In the genomic region with DNA sequence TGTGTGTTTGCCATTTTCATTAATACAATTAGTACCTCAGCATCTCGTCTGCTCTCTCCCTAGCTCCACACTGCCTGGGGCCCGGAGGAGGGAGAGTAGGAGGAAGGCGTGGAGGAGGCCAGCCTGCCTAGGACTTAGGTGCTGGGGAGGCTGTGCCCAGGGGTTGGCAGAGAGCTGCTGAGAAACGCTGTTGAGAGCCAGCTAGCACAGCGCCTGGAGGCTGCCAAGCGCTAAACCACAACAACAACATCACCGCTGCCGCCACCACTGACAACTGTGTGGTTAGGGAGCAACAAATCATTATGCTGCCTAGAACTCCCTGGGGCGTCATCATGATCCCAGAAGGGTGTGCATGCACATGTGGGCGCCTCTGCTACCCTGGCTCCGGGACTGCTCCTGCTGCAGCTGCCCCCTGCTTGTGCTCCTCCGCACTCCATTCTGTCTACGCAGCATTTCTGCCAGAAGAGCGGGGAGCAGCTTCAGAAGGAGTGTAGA, we compare ENCODE assay signal across 8 mouse cellular contexts. TPM values are rescaled to one million over a fixed set of nuclear protein-coding genes. Genes with fewer than 3 reads are reported as not detected.
A peak's percentile ranks its signal among the peaks of the same experiment; 100 is the strongest.
DNase-seq lines count a peak whose midpoint lies in the region; ATAC-seq and TF ChIP-seq lines count a peak whose summit lies in the region.

No protein-coding gene starts in this region.

- intact Hi-C loops in gastrocnemius, postnatal 36 days (cut with DNase I): no loop called here

- no peaks in the 10 kb centered on the region for H3K9me3 ChIP-seq in midbrain, embryonic 12.5 days
- H3K9me3 ChIP-seq in midbrain, embryonic 11.5 days (ENCODE audit: control insufficient read depth, low read length): no peaks in the 10 kb centered on the region
- no peaks in the 10 kb centered on the region for H3K9me3 ChIP-seq in embryonic facial prominence, embryonic 10.5 days
- no peaks in the 10 kb centered on the region for H3K9me3 ChIP-seq in hindbrain, postnatal 0 days (ENCODE audit: low read length)
- no peaks in the 10 kb centered on the region for H3K9me3 ChIP-seq in liver, embryonic 16.5 days (replicated peaks; ENCODE audit: control insufficient read depth, low read length)

- H3K27me3 ChIP-seq in midbrain, embryonic 12.5 days: no peaks in the 10 kb centered on the region
- H3K27me3 ChIP-seq in midbrain, embryonic 11.5 days (ENCODE audit: control insufficient read depth, insufficient read depth, low read length): no peaks in the 10 kb centered on the region
- H3K27me3 ChIP-seq in embryonic facial prominence, embryonic 10.5 days (replicated peaks; ENCODE audit: low read depth, poor library complexity, severe bottlenecking): no peaks in the 10 kb centered on the region; the same call in 1 of the 2 replicates
- H3K27me3 ChIP-seq in hindbrain, postnatal 0 days (ENCODE audit: insufficient read depth, low read length): no peaks in the 10 kb centered on the region
- H3K27me3 ChIP-seq in liver, embryonic 16.5 days (ENCODE audit: control insufficient read depth, insufficient read depth, low read depth, low read length): no peaks in the 10 kb centered on the region

- 41% methylated on average over 14 of the region's 14 CpGs for WGBS in midbrain, embryonic 12.5 days
- 38% methylated on average over 14 of the region's 14 CpGs for WGBS in midbrain, embryonic 11.5 days
- WGBS in embryonic facial prominence, embryonic 10.5 days: 29% methylated on average over 14 of the region's 14 CpGs
- WGBS in hindbrain, postnatal 0 days: 22% methylated on average over 14 of the region's 14 CpGs
- 16% methylated on average over 14 of the region's 14 CpGs for WGBS in liver, embryonic 16.5 days (ENCODE audit: insufficient replicate concordance)

- no peaks in the 10 kb centered on the region for H3K36me3 ChIP-seq in midbrain, embryonic 12.5 days
- H3K36me3 ChIP-seq in midbrain, embryonic 11.5 days (ENCODE audit: control insufficient read depth, insufficient read depth, low read length): no peaks in the 10 kb centered on the region
- no peaks in the 10 kb centered on the region for H3K36me3 ChIP-seq in embryonic facial prominence, embryonic 10.5 days (replicated peaks)
- H3K36me3 ChIP-seq in hindbrain, postnatal 0 days (ENCODE audit: insufficient read depth, low read length): no peaks in the 10 kb centered on the region
- no peaks in the 10 kb centered on the region for H3K36me3 ChIP-seq in liver, embryonic 16.5 days (ENCODE audit: control insufficient read depth, insufficient read depth)

- H3K4me3 ChIP-seq in midbrain, embryonic 12.5 days: no peak overlapping the region
- H3K4me3 ChIP-seq in midbrain, embryonic 11.5 days (ENCODE audit: low read depth, low read length): no peak overlapping the region
- H3K4me3 ChIP-seq in embryonic facial prominence, embryonic 10.5 days: peak overlapping the region; percentile 27; the same call in 1 of the 2 replicates
- H3K4me3 ChIP-seq in hindbrain, postnatal 0 days (ENCODE audit: low read length): no peak overlapping the region
- no peak overlapping the region for H3K4me3 ChIP-seq in liver, embryonic 16.5 days (ENCODE audit: low read depth, low read length)

- no peak for DNase-seq in midbrain, embryonic 11.5 days (ENCODE audit: low spot score, missing footprints)
- peak; percentile 12 for DNase-seq in embryonic facial prominence, embryonic 10.5 days (ENCODE audit: low spot score)
- DNase-seq in hindbrain, postnatal 0 days (ENCODE audit: low spot score): peak; percentile 37
- DNase-seq in right cerebral cortex, postnatal 25 days: peak; percentile 74
- DNase-seq in gastrocnemius, postnatal 36 days: no peak
- DNase-seq in gastrocnemius, postnatal 25 days: no peak

- peaks cover 8% of the 10 kb centered on the region; the same call in 1 of the 2 replicates for H3K4me1 ChIP-seq in midbrain, embryonic 12.5 days
- no peaks in the 10 kb centered on the region for H3K4me1 ChIP-seq in midbrain, embryonic 11.5 days (ENCODE audit: control insufficient read depth, insufficient read depth, low read length)
- H3K4me1 ChIP-seq in embryonic facial prominence, embryonic 10.5 days: peaks cover 7% of the 10 kb centered on the region
- peaks cover 8% of the 10 kb centered on the region; the same call in 1 of the 2 replicates for H3K4me1 ChIP-seq in hindbrain, postnatal 0 days (ENCODE audit: insufficient read depth, low read length)
- peaks cover 7% of the 10 kb centered on the region for H3K4me1 ChIP-seq in liver, embryonic 16.5 days (ENCODE audit: control insufficient read depth, low read depth, low read length)

- H3K9ac ChIP-seq in midbrain, embryonic 12.5 days (replicated peaks): no peak overlapping the region
- no peak overlapping the region for H3K9ac ChIP-seq in midbrain, embryonic 11.5 days (ENCODE audit: low read length)
- H3K9ac ChIP-seq in hindbrain, postnatal 0 days (replicated peaks; ENCODE audit: low read length): 0 out of 2 replicates have a peak overlapping the region, but pooled peaks have one; percentile 30
- H3K9ac ChIP-seq in liver, embryonic 16.5 days (ENCODE audit: low read depth, low read length): no peak overlapping the region

- TF ChIP-seq CTCF in hindbrain, postnatal 0 days (IDR thresholded peaks at IDR 0.05; ENCODE audit: low read depth): no peak

- no peak overlapping the region for H3K27ac ChIP-seq in midbrain, embryonic 12.5 days (replicated peaks)
- no peak overlapping the region for H3K27ac ChIP-seq in midbrain, embryonic 11.5 days (ENCODE audit: low read depth, low read length)
- H3K27ac ChIP-seq in embryonic facial prominence, embryonic 10.5 days (replicated peaks): no peak overlapping the region; the same call in 1 of the 2 replicates
- peak overlapping the region; percentile 51; the same call in 1 of the 2 replicates for H3K27ac ChIP-seq in hindbrain, postnatal 0 days
- no peak overlapping the region for H3K27ac ChIP-seq in liver, embryonic 16.5 days (ENCODE audit: low read length)

- H3K4me2 ChIP-seq in midbrain, embryonic 12.5 days (replicated peaks): peak overlapping the region; percentile 19
- no peak overlapping the region for H3K4me2 ChIP-seq in midbrain, embryonic 11.5 days
- peak overlapping the region; percentile 46 for H3K4me2 ChIP-seq in hindbrain, postnatal 0 days (ENCODE audit: low read depth, low read length)
- H3K4me2 ChIP-seq in liver, embryonic 16.5 days (ENCODE audit: low read depth, low read length): peak overlapping the region; percentile 8; the same call in 1 of the 2 replicates

- 0 out of 2 replicates have a peak, but pooled peaks have one; percentile 30 for ATAC-seq in midbrain, embryonic 12.5 days (ENCODE audit: low FRiP score, low read depth)
- no peak for ATAC-seq in midbrain, embryonic 11.5 days (ENCODE audit: low FRiP score)
- ATAC-seq in hindbrain, postnatal 0 days: peak; percentile 66
- ATAC-seq in liver, embryonic 16.5 days (ENCODE audit: low read depth): peak; percentile 27; the same call in 1 of the 2 replicates

RNA-seq across cellular contexts. Expression of a gene that starts 21.0 kb away (rescaled TPM):
- 6.8 and 7.7 TPM in 2 replicates for polyA plus RNA-seq in midbrain, embryonic 12.5 days (2016; fragmentation: Nextera tagmentation; extraction: Ambion mirVana)
- 7.7 and 8.5 TPM in 2 replicates for polyA plus RNA-seq in midbrain, embryonic 11.5 days (2014; fragmentation: Nextera tagmentation; extraction: Ambion mirVana)
- polyA plus RNA-seq in embryonic facial prominence, embryonic 10.5 days (2016; fragmentation: Nextera tagmentation; extraction: Ambion mirVana): 3.7 and 4.8 TPM in 2 replicates
- total RNA-seq in hindbrain, postnatal 0 days (2014; rRNA removed): 9.7 and 18.7 TPM in 2 replicates
- polyA plus RNA-seq in hindbrain, postnatal 0 days (2015; fragmentation: Nextera tagmentation; extraction: Ambion mirVana): 12.5 and 15.5 TPM in 2 replicates
- 5.4 and 5.5 TPM in 2 replicates for polyA plus RNA-seq in liver, embryonic 16.5 days (2015; fragmentation: Nextera tagmentation; extraction: Ambion mirVana)
- 1 to 10 TPM; 3.5 TPM for total RNA-seq in gastrocnemius, postnatal 36 days (2021)
- 1 to 10 TPM; 3.0 to 4.0 TPM for total RNA-seq in gastrocnemius, postnatal 25 days (2021)

RNA-seq across cellular contexts. Expression of a gene that starts 23.8 kb away (rescaled TPM):
- 3.0 and 3.4 TPM in 2 replicates for polyA plus RNA-seq in midbrain, embryonic 12.5 days (2016; fragmentation: Nextera tagmentation; extraction: Ambion mirVana)
- polyA plus RNA-seq in midbrain, embryonic 11.5 days (2014; fragmentation: Nextera tagmentation; extraction: Ambion mirVana): 2.5 and 2.9 TPM in 2 replicates
- 0.48 and 1.0 TPM in 2 replicates for polyA plus RNA-seq in embryonic facial prominence, embryonic 10.5 days (2016; fragmentation: Nextera tagmentation; extraction: Ambion mirVana)
- total RNA-seq in hindbrain, postnatal 0 days (2014; rRNA removed): 6.0 and 8.3 TPM in 2 replicates
- polyA plus RNA-seq in hindbrain, postnatal 0 days (2015; fragmentation: Nextera tagmentation; extraction: Ambion mirVana): 11.9 and 15.4 TPM in 2 replicates
- polyA plus RNA-seq in liver, embryonic 16.5 days (2015; fragmentation: Nextera tagmentation; extraction: Ambion mirVana): 4.9 and 6.3 TPM in 2 replicates
- under 1 TPM; 0.35 to 0.66 TPM for total RNA-seq in gastrocnemius, postnatal 36 days (2021)
- total RNA-seq in gastrocnemius, postnatal 25 days (2021): under 1 TPM; 0.72 to 0.79 TPM

RNA-seq across cellular contexts. Expression of a gene that starts 37.0 kb away (rescaled TPM):
- polyA plus RNA-seq in midbrain, embryonic 12.5 days (2016; fragmentation: Nextera tagmentation; extraction: Ambion mirVana): 13.2 and 15.9 TPM in 2 replicates
- 13.6 and 14.6 TPM in 2 replicates for polyA plus RNA-seq in midbrain, embryonic 11.5 days (2014; fragmentation: Nextera tagmentation; extraction: Ambion mirVana)
- 8.0 and 9.2 TPM in 2 replicates for polyA plus RNA-seq in embryonic facial prominence, embryonic 10.5 days (2016; fragmentation: Nextera tagmentation; extraction: Ambion mirVana)
- total RNA-seq in hindbrain, postnatal 0 days (2014; rRNA removed): 4.2 TPM in 1 of 2 replicates, not detected in the other
- 11.6 and 13.9 TPM in 2 replicates for polyA plus RNA-seq in hindbrain, postnatal 0 days (2015; fragmentation: Nextera tagmentation; extraction: Ambion mirVana)
- 1.9 and 2.1 TPM in 2 replicates for polyA plus RNA-seq in liver, embryonic 16.5 days (2015; fragmentation: Nextera tagmentation; extraction: Ambion mirVana)
- 1 to 10 TPM; 2.6 to 3.2 TPM for total RNA-seq in gastrocnemius, postnatal 36 days (2021)
- 1 to 10 TPM; 2.0 to 3.4 TPM for total RNA-seq in gastrocnemius, postnatal 25 days (2021)

RNA-seq across cellular contexts. Expression of a gene that starts 37.4 kb away (rescaled TPM):
- 0.56 TPM in 1 of 2 replicates, not detected in the other for polyA plus RNA-seq in midbrain, embryonic 12.5 days (2016; fragmentation: Nextera tagmentation; extraction: Ambion mirVana)
- 0.44 TPM in 1 of 2 replicates, not detected in the other for polyA plus RNA-seq in midbrain, embryonic 11.5 days (2014; fragmentation: Nextera tagmentation; extraction: Ambion mirVana)
- 0.59 and 0.78 TPM in 2 replicates for polyA plus RNA-seq in embryonic facial prominence, embryonic 10.5 days (2016; fragmentation: Nextera tagmentation; extraction: Ambion mirVana)
- total RNA-seq in hindbrain, postnatal 0 days (2014; rRNA removed): 3.0 and 3.9 TPM in 2 replicates
- 1.3 and 1.6 TPM in 2 replicates for polyA plus RNA-seq in hindbrain, postnatal 0 days (2015; fragmentation: Nextera tagmentation; extraction: Ambion mirVana)
- 0.16 and 0.34 TPM in 2 replicates for polyA plus RNA-seq in liver, embryonic 16.5 days (2015; fragmentation: Nextera tagmentation; extraction: Ambion mirVana)
- total RNA-seq in gastrocnemius, postnatal 36 days (2021): 1 to 10 TPM; 1.8 to 3.6 TPM
- 1 to 10 TPM; 1.1 to 2.4 TPM for total RNA-seq in gastrocnemius, postnatal 25 days (2021)

RNA-seq across cellular contexts. Expression of a gene that starts 48.6 kb away (rescaled TPM):
- 29.3 and 30.2 TPM in 2 replicates for polyA plus RNA-seq in midbrain, embryonic 12.5 days (2016; fragmentation: Nextera tagmentation; extraction: Ambion mirVana)
- 25.1 and 29.6 TPM in 2 replicates for polyA plus RNA-seq in midbrain, embryonic 11.5 days (2014; fragmentation: Nextera tagmentation; extraction: Ambion mirVana)
- 27.0 and 27.5 TPM in 2 replicates for polyA plus RNA-seq in embryonic facial prominence, embryonic 10.5 days (2016; fragmentation: Nextera tagmentation; extraction: Ambion mirVana)
- 34.2 and 43.7 TPM in 2 replicates for total RNA-seq in hindbrain, postnatal 0 days (2014; rRNA removed)
- polyA plus RNA-seq in hindbrain, postnatal 0 days (2015; fragmentation: Nextera tagmentation; extraction: Ambion mirVana): 36.1 and 37.9 TPM in 2 replicates
- 15.7 and 16.0 TPM in 2 replicates for polyA plus RNA-seq in liver, embryonic 16.5 days (2015; fragmentation: Nextera tagmentation; extraction: Ambion mirVana)
- 10 to 100 TPM; 20.8 to 23.3 TPM for total RNA-seq in gastrocnemius, postnatal 36 days (2021)
- 10 to 100 TPM; 17.0 to 26.7 TPM for total RNA-seq in gastrocnemius, postnatal 25 days (2021)

Comparison
In these comparisons a context has a peak if more than half of its experiments do, and no peak if none do; other contexts are left out.
1. DNase-seq: peak in embryonic facial prominence, embryonic 10.5 days (single experiment), hindbrain, postnatal 0 days (single experiment) and right cerebral cortex, postnatal 25 days (single experiment); none in midbrain, embryonic 11.5 days (single experiment), gastrocnemius, postnatal 36 days (0 of 2) and gastrocnemius, postnatal 25 days (single experiment).